In the genomic region with DNA sequence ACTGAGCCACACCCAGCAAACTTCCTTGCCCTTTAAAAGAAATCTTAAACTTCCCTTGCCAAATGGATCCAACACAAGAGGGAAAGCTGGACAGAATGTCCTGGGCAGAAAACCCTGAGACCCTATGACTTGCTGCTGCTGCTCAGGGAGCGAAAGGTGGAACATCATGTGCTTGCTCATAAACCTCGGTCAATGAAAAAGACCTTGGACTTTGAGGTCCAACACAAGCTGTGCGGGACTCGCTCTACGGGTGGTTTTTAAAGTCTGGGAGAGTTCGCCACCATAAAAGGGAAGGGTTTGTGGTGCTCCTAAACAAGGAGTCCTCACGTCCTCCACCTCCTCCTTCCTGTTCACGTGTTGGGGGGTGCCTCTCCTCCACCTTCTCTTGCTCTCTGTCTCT, we compare ENCODE assay signal across 39 mouse cellular contexts. TPM values are rescaled to one million over a fixed set of nuclear protein-coding genes. Genes with fewer than 3 reads are reported as not detected.
"Had no signal": no experiment of that assay in that cellular context is flagged by ENCODE, and none has a peak within 500 bp of the region (broad histone marks: within the 10 kb centered on the region; RNA-seq: fewer than 3 reads in every experiment).

No protein-coding gene starts in this region.

- H3K27ac ChIP-seq: heart, embryonic 10.5 days; hindbrain, embryonic 10.5 days; hindbrain, embryonic 12.5 days; hindbrain, embryonic 14.5 days; limb, embryonic 13.5 days; limb, embryonic 15.5 days; liver, embryonic 12.5 days; liver, embryonic 14.5 days had no signal

- H3K36me3 ChIP-seq: heart, embryonic 10.5 days; heart, embryonic 12.5 days; hindbrain, embryonic 10.5 days; hindbrain, embryonic 12.5 days; limb, embryonic 13.5 days; limb, embryonic 15.5 days; liver, embryonic 12.5 days had no signal

- H3K9me3 ChIP-seq: heart, embryonic 10.5 days; heart, embryonic 12.5 days; hindbrain, embryonic 10.5 days; hindbrain, embryonic 12.5 days; limb, embryonic 13.5 days; limb, embryonic 15.5 days; liver, embryonic 12.5 days had no signal

- H3K4me1 ChIP-seq: heart, embryonic 12.5 days; limb, embryonic 13.5 days; limb, embryonic 15.5 days; liver, embryonic 12.5 days had no signal

- H3K4me2 ChIP-seq: heart, embryonic 12.5 days; hindbrain, embryonic 12.5 days; hindbrain, embryonic 14.5 days; limb, embryonic 13.5 days; limb, embryonic 15.5 days; liver, embryonic 12.5 days had no signal

- DNase-seq: gastrocnemius, postnatal 14 days; gastrocnemius, postnatal 36 days; heart, adult 11 months; heart, postnatal 10 days; heart, postnatal 4 days; kidney, adult 11 months; kidney, adult 2 months; kidney, postnatal 14 days; kidney, postnatal 36 days; layer of hippocampus, adult 9-11 months; layer of hippocampus, postnatal 36 days; left cerebral cortex, postnatal 4 days had no signal

- ATAC-seq: hindbrain, embryonic 16.5 days; inflammation-experienced regulatory T-cells, adult 6 months; liver, embryonic 12.5 days had no signal

- H3K4me3 ChIP-seq: heart, embryonic 10.5 days; heart, embryonic 12.5 days; hindbrain, embryonic 10.5 days; hindbrain, embryonic 12.5 days; limb, embryonic 13.5 days; limb, embryonic 15.5 days; liver, embryonic 12.5 days had no signal

- H3K9ac ChIP-seq: heart, embryonic 12.5 days; hindbrain, embryonic 12.5 days; hindbrain, embryonic 14.5 days; limb, embryonic 13.5 days; limb, embryonic 15.5 days; liver, embryonic 12.5 days; liver, embryonic 14.5 days had no signal

RNA-seq across cellular contexts. Expression of gene Enpp7, which starts 42.1 kb away (rescaled TPM):
- total RNA-seq: gastrocnemius, adult 18-20 months; gastrocnemius, adult 8-10 months; gastrocnemius, postnatal 14 days; gastrocnemius, postnatal 36 days; heart, adult 8-10 months; heart, postnatal 10 days; heart, postnatal 25 days; heart, postnatal 4 days; layer of hippocampus, adult 18-20 months; layer of hippocampus, adult 8-10 months; layer of hippocampus, postnatal 14 days; layer of hippocampus, postnatal 36 days; left cerebral cortex, adult 18-20 months; left cerebral cortex, adult 8-10 months; left cerebral cortex, postnatal 10 days; left cerebral cortex, postnatal 25 days; left cerebral cortex, postnatal 4 days; liver, adult 2 months had no signal
- polyA plus RNA-seq: heart, embryonic 10.5 days; heart, embryonic 12.5 days; heart, embryonic 14.5 days; hindbrain, embryonic 10.5 days; hindbrain, embryonic 12.5 days; hindbrain, embryonic 14.5 days; hindbrain, embryonic 16.5 days; inflammation-experienced regulatory T-cells, adult 6 months; kidney, adult 2 months; kidney, embryonic 14.5 days; kidney, embryonic 16.5 days; limb, embryonic 11.5 days; limb, embryonic 13.5 days; limb, embryonic 15.5 days; liver, adult 2 months; liver, embryonic 12.5 days; liver, embryonic 14.5 days had no signal
